ENCODE assay signal across 8 mouse cellular contexts in the genomic region with DNA sequence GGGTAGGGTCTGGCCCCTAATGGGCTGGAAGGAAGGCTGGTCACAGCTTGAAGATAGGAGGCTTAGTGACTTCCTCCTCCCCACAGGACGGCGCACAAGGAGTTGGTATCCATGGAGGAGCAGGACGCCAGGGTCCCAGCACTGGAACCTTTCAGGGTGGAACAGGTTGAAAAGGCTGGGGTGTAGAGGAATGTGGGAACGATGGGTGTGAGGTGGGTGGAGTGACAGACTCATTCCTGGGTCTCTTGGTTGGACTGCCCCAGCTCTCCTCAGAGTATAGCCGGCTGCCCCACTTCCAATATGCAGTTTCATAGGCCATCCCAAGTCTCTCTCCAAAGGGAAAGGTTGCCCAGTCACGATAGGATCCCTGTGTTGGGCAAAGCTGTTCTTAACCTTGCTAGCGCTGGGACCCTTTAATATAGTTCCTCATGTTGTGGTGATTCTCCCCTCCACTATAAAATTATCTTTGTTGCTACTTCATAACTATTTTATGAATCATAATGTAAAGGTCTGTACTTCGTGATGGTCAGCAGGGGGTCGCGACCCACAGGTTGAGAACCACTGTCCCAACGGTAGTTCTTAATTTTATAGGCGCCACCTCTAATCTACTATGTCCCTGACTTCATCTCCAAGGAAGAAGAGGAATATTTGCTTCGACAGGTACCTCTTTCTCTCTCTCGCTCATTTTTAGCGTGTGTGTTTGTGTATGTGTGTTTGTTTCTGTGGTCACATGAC. TPM values are rescaled to one million over a fixed set of nuclear protein-coding genes. Genes with fewer than 3 reads are reported as not detected.
DNase-seq lines count a peak whose midpoint lies in the region; ATAC-seq and TF ChIP-seq lines count a peak whose summit lies in the region.

No protein-coding gene starts in this region.

- H3K9ac ChIP-seq in CH12.LX (ENCODE audit: insufficient read depth, low read depth): peak overlapping the region; percentile 66
- H3K9ac ChIP-seq in forebrain, embryonic 15.5 days (replicated peaks): peak overlapping the region; percentile 62
- H3K9ac ChIP-seq in liver, embryonic 15.5 days: peak overlapping the region; percentile 48; the same call in 1 of the 2 replicates

- in situ Hi-C loops in CH12.LX (cut with MboI; ENCODE audit: low pct_ligation_motif_present, low pct_unique_long_range_greater_than_20kb, low sequenced_read_pairs): no loop called here

- peak overlapping the region; percentile 76 for H3K4me2 ChIP-seq in CH12.LX (ENCODE audit: insufficient read depth, low read depth, poor library complexity, severe bottlenecking)
- H3K4me2 ChIP-seq in forebrain, embryonic 15.5 days (replicated peaks): peak overlapping the region; percentile 89
- H3K4me2 ChIP-seq in liver, embryonic 15.5 days: peak overlapping the region; percentile 86

- peaks cover 11 to 29% of the 10 kb centered on the region in 2 experiments for H3K4me1 ChIP-seq in CH12.LX (ENCODE audit: control insufficient read depth in 1 of 2, insufficient read depth in 2 of 2)
- peaks cover 23% of the 10 kb centered on the region for H3K4me1 ChIP-seq in forebrain, embryonic 15.5 days
- H3K4me1 ChIP-seq in liver, embryonic 15.5 days (replicated peaks): peaks cover 24% of the 10 kb centered on the region

- peak; percentile 87 for DNase-seq in heart, adult 11 months
- DNase-seq in heart, adult 8-10 months (ENCODE audit: low spot score): no peak
- no peak for DNase-seq in CH12.LX (ENCODE audit: extremely low read depth)
- no peak for DNase-seq in gastrocnemius, postnatal 25 days
- DNase-seq in cerebellum, postnatal 36 days: no peak

- no peak for TF ChIP-seq POLR2A in CH12.LX (IDR thresholded peaks at IDR 0.05; ENCODE audit: low read depth, low read length)

- no peak for TF ChIP-seq EP300 in CH12.LX (IDR thresholded peaks at IDR 0.05; ENCODE audit: low read length)

- H3K9me3 ChIP-seq in CH12.LX (replicated peaks; ENCODE audit: low read length): no peaks in the 10 kb centered on the region
- no peaks in the 10 kb centered on the region for H3K9me3 ChIP-seq in forebrain, embryonic 15.5 days
- H3K9me3 ChIP-seq in liver, embryonic 15.5 days (replicated peaks): no peaks in the 10 kb centered on the region

- H3K4me3 ChIP-seq in CH12.LX (replicated peaks in 1 of 3; ENCODE audit: low read depth in 2 of 3, low read length in 2 of 3, poor library complexity in 1 of 3): peak overlapping the region; percentile 75 to 96 (median 85)
- peak overlapping the region; percentile 54 for H3K4me3 ChIP-seq in forebrain, embryonic 15.5 days
- H3K4me3 ChIP-seq in liver, embryonic 15.5 days (replicated peaks): peak overlapping the region; percentile 64

- no peak overlapping the region for H3K27ac ChIP-seq in CH12.LX (ENCODE audit: insufficient read depth, low read depth)
- H3K27ac ChIP-seq in forebrain, embryonic 15.5 days (replicated peaks): peak overlapping the region; percentile 36; the same call in 1 of the 2 replicates
- no peak overlapping the region for H3K27ac ChIP-seq in liver, embryonic 15.5 days (replicated peaks)

- no peak for TF ChIP-seq CTCF in CH12.LX (conservative IDR thresholded peaks at IDR 0.05 in 1 of 2, IDR thresholded peaks at IDR 0.05 in 1 of 2; ENCODE audit: low read depth in 2 of 2, low read length in 2 of 2)

- ATAC-seq in forebrain, embryonic 15.5 days (replicated peaks): no peak
- no peak for ATAC-seq in liver, embryonic 15.5 days (ENCODE audit: insufficient read depth)
- ATAC-seq in erythroid progenitor cell, adult 5-6 weeks (replicated peaks; ENCODE audit: low FRiP score, poor library complexity, severe bottlenecking): no peak

- no peak for TF ChIP-seq RAD21 in CH12.LX (IDR thresholded peaks at IDR 0.05; ENCODE audit: low read depth, low read length)

- peaks cover 15 to 46% of the 10 kb centered on the region in 2 experiments for H3K36me3 ChIP-seq in CH12.LX (replicated peaks in 1 of 2; ENCODE audit: control insufficient read depth in 1 of 2, insufficient read depth in 1 of 2, low read length in 1 of 2)
- peaks cover 25% of the 10 kb centered on the region for H3K36me3 ChIP-seq in forebrain, embryonic 15.5 days
- 0 out of 2 replicates have a peak, but pooled peaks cover 3% of the 10 kb centered on the region for H3K36me3 ChIP-seq in liver, embryonic 15.5 days (replicated peaks)

- H3K27me3 ChIP-seq in CH12.LX (replicated peaks): peaks cover 5% of the 10 kb centered on the region
- H3K27me3 ChIP-seq in forebrain, embryonic 15.5 days: no peaks in the 10 kb centered on the region
- no peaks in the 10 kb centered on the region for H3K27me3 ChIP-seq in liver, embryonic 15.5 days

- dilution Hi-C loops in CH12.LX (cut with MboI; ENCODE audit: extremely low pct_ligation_motif_present, extremely low pct_unique_long_range_greater_than_20kb, low sequenced_read_pairs): no loop called here

- 68% methylated on average over 15 of the region's 15 CpGs for WGBS in forebrain, embryonic 15.5 days
- WGBS in liver, embryonic 15.5 days (ENCODE audit: insufficient replicate concordance): 51% methylated on average over 15 of the region's 15 CpGs

- peaks cover 6% of the 10 kb centered on the region for H3K79me2 ChIP-seq in CH12.LX (replicated peaks; ENCODE audit: control insufficient read depth, extremely low read depth, insufficient read depth, poor library complexity, severe bottlenecking)

TF ChIP-seq in CH12.LX, 34 proteins besides CTCF, POLR2A, EP300 and RAD21 (continues in another document):
- TF ChIP-seq PAX5 (IDR thresholded peaks at IDR 0.05; ENCODE audit: low read length) (no peak), HCFC1 (IDR thresholded peaks at IDR 0.05; ENCODE audit: low read depth, low read length) (no peak), TCF12 (IDR thresholded peaks at IDR 0.05; ENCODE audit: low read depth, low read length) (no peak), USF2 (conservative IDR thresholded peaks at IDR 0.05; ENCODE audit: low read depth, low read length) (no peak), E2F4 (IDR thresholded peaks at IDR 0.05; ENCODE audit: insufficient replicate concordance, low read depth, low read length) (no peak), SIN3A (IDR thresholded peaks at IDR 0.05; ENCODE audit: low read length) (no peak)

RNA-seq across cellular contexts. Expression of gene Alkbh6, which starts 1.0 kb away (rescaled TPM):
- 10 to 100 TPM; 28.6 to 34.0 (median 32.5) TPM for total RNA-seq in heart, adult 8-10 months (2022)
- 33.9 and 35.7 TPM in 2 replicates for total RNA-seq in CH12.LX (2012; rRNA removed)
- total RNA-seq in CH12.LX (2014; rRNA removed): 28.8 and 31.7 TPM in 2 replicates
- 25.2 and 25.4 TPM in 2 replicates for polyA plus RNA-seq in CH12.LX (2012; ENCODE audit: insufficient read length, low read depth)
- polyA plus RNA-seq in forebrain, embryonic 15.5 days (2015; fragmentation: Nextera tagmentation; extraction: Ambion mirVana): 99.6 and 102 TPM in 2 replicates
- 15.9 and 16.5 TPM in 2 replicates for polyA plus RNA-seq in liver, embryonic 15.5 days (2015; fragmentation: Nextera tagmentation; extraction: Ambion mirVana)
- total RNA-seq in erythroid progenitor cell, adult 5-6 weeks (2015; ENCODE audit: low replicate concordance): 2.5 and 11.3 TPM in 2 replicates
- 4.2 TPM in 1 of 2 replicates, not detected in the other for total RNA-seq in erythroid progenitor cell, adult 5-6 weeks (2017; ENCODE audit: low replicate concordance)
- total RNA-seq in gastrocnemius, postnatal 25 days (2021): 10 to 100 TPM; 18.6 to 18.8 TPM

RNA-seq across cellular contexts. Expression of gene Syne4, which starts 5.0 kb away (rescaled TPM):
- 1 to 10 TPM in 1 of 4 experiments, under 1 TPM in 3; 0.46 to 1.9 (median 0.76) TPM for total RNA-seq in heart, adult 8-10 months (2022)
- 1.7 and 1.9 TPM in 2 replicates for total RNA-seq in CH12.LX (2012; rRNA removed)
- total RNA-seq in CH12.LX (2014; rRNA removed): 0.70 and 0.81 TPM in 2 replicates
- polyA plus RNA-seq in CH12.LX (2012; ENCODE audit: insufficient read length, low read depth): 3.1 and 4.1 TPM in 2 replicates
- polyA plus RNA-seq in forebrain, embryonic 15.5 days (2015; fragmentation: Nextera tagmentation; extraction: Ambion mirVana): 7.3 and 9.0 TPM in 2 replicates
- 15.7 and 20.2 TPM in 2 replicates for polyA plus RNA-seq in liver, embryonic 15.5 days (2015; fragmentation: Nextera tagmentation; extraction: Ambion mirVana)
- not detected in 2 replicates for total RNA-seq in erythroid progenitor cell, adult 5-6 weeks (2015; ENCODE audit: low replicate concordance)
- not detected in 2 replicates for total RNA-seq in erythroid progenitor cell, adult 5-6 weeks (2017; ENCODE audit: low replicate concordance)
- 1 to 10 TPM; 1.2 to 1.4 TPM for total RNA-seq in gastrocnemius, postnatal 25 days (2021)

RNA-seq across cellular contexts. Expression of gene E130208F15Rik, which starts 12.0 kb away (rescaled TPM):
- 1 to 10 TPM in 1 of 4 experiments, under 1 TPM in 3; 0.62 to 1.2 (median 0.79) TPM for total RNA-seq in heart, adult 8-10 months (2022)
- total RNA-seq in CH12.LX (2012; rRNA removed): 5.6 and 6.2 TPM in 2 replicates
- total RNA-seq in CH12.LX (2014; rRNA removed): 0.35 and 0.70 TPM in 2 replicates
- 6.2 and 9.7 TPM in 2 replicates for polyA plus RNA-seq in CH12.LX (2012; ENCODE audit: insufficient read length, low read depth)
- not detected in 2 replicates for polyA plus RNA-seq in forebrain, embryonic 15.5 days (2015; fragmentation: Nextera tagmentation; extraction: Ambion mirVana)
- 1.4 and 2.0 TPM in 2 replicates for polyA plus RNA-seq in liver, embryonic 15.5 days (2015; fragmentation: Nextera tagmentation; extraction: Ambion mirVana)
- total RNA-seq in erythroid progenitor cell, adult 5-6 weeks (2015; ENCODE audit: low replicate concordance): not detected in 2 replicates
- total RNA-seq in erythroid progenitor cell, adult 5-6 weeks (2017; ENCODE audit: low replicate concordance): 0.39 TPM in 1 of 2 replicates, not detected in the other
- under 1 TPM; 0.31 to 0.46 TPM for total RNA-seq in gastrocnemius, postnatal 25 days (2021)

RNA-seq across cellular contexts. Expression of gene Sdhaf1, which starts 14.1 kb away (rescaled TPM):
- 10 to 100 TPM; 14.0 to 16.2 (median 15.1) TPM for total RNA-seq in heart, adult 8-10 months (2022)
- total RNA-seq in CH12.LX (2012; rRNA removed): 12.8 and 14.1 TPM in 2 replicates
- total RNA-seq in CH12.LX (2014; rRNA removed): 16.0 and 18.5 TPM in 2 replicates
- polyA plus RNA-seq in CH12.LX (2012; ENCODE audit: insufficient read length, low read depth): 8.8 and 11.3 TPM in 2 replicates
- polyA plus RNA-seq in forebrain, embryonic 15.5 days (2015; fragmentation: Nextera tagmentation; extraction: Ambion mirVana): 22.1 and 22.5 TPM in 2 replicates
- 4.3 and 5.1 TPM in 2 replicates for polyA plus RNA-seq in liver, embryonic 15.5 days (2015; fragmentation: Nextera tagmentation; extraction: Ambion mirVana)
- 2.5 TPM in 1 of 2 replicates, not detected in the other for total RNA-seq in erythroid progenitor cell, adult 5-6 weeks (2015; ENCODE audit: low replicate concordance)
- total RNA-seq in erythroid progenitor cell, adult 5-6 weeks (2017; ENCODE audit: low replicate concordance): 0.45 and 0.64 TPM in 2 replicates
- total RNA-seq in gastrocnemius, postnatal 25 days (2021): 1 to 10 TPM; 6.5 to 7.3 TPM

RNA-seq across cellular contexts. Expression of gene Clip3, which starts 18.0 kb away (rescaled TPM):
- total RNA-seq in heart, adult 8-10 months (2022): 1 to 10 TPM; 4.7 to 8.7 (median 7.4) TPM
- total RNA-seq in CH12.LX (2012; rRNA removed) (not detected in 2 replicates), CH12.LX (2014; rRNA removed) (not detected in 2 replicates)
- polyA plus RNA-seq in CH12.LX (2012; ENCODE audit: insufficient read length, low read depth): not detected in 2 replicates
- polyA plus RNA-seq in forebrain, embryonic 15.5 days (2015; fragmentation: Nextera tagmentation; extraction: Ambion mirVana): 117 and 120 TPM in 2 replicates
- polyA plus RNA-seq in liver, embryonic 15.5 days (2015; fragmentation: Nextera tagmentation; extraction: Ambion mirVana): 0.55 and 0.76 TPM in 2 replicates
- total RNA-seq in erythroid progenitor cell, adult 5-6 weeks (2015; ENCODE audit: low replicate concordance): not detected in 2 replicates
- not detected in 2 replicates for total RNA-seq in erythroid progenitor cell, adult 5-6 weeks (2017; ENCODE audit: low replicate concordance)
- 10 to 100 TPM in 1 of 2 experiments, 1 to 10 TPM in 1; 4.2 to 10.6 TPM for total RNA-seq in gastrocnemius, postnatal 25 days (2021)
